Mouse (Mus musculus): ENCODE measurements around the gene Aqp3.

DNA sequence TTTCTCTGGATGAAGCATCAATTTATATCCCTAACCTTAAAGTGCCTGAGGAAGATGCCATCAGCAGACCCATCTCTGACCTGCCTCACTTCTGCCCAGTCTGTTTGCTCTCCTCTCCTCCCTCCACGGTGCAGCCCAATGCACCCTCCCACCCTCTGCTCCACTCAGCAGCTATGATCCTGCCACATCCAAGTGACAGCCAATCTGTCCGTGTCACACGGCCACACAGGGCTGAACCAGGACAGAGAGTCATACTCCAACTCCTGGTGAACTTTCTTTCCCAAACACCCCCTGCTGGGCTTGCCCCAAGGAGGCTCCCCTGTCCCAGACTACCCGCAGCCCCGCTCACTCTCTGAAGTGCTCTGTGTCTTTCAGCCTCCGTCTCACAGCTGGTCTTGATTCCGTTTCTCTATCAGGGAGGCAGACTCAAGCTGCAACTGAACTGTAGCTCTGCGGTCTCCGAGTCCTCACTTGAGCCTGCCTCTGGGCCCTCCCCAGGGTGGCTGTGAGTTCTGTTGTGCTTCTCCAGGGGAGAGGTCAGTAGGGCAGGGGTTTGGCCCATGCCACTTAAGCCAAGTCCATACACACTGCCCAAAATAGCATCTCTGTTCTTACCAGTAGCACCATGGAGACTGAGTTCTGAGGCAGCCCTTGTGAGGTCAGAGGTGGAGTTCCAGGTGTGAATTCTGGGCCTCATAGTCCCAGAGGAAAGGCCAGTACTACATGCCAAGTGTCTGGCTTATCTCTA lies 50.3 kb downstream of the Aqp3 start, which contains the start of gene Aqp7:
- TF ChIP-seq CTCF (IDR thresholded peaks at IDR 0.05; ENCODE audit: low read depth) (no peak), EP300 (IDR thresholded peaks at IDR 0.05; ENCODE audit: low read depth) (no peak)

Measured in liver, postnatal 0 days (tissue).